Mouse (Mus musculus) granulocyte monocyte progenitor cell, adult 5-6 weeks (primary cell): ENCODE data around the gene Ankdd1a. TPM values are rescaled to one million over a fixed set of nuclear protein-coding genes. Genes with fewer than 3 reads are reported as not detected.
A peak's percentile ranks its signal among the peaks of the same experiment; 100 is the strongest.

ENCODE experiments used
- ATAC-seq: replicated peaks from 2 replicates; pipeline ENCODE4 v1.8.0; 2016; ENCODE audit warnings: mild to moderate bottlenecking, moderate TSS enrichment, inconsistent platforms; ENCODE audit not compliant: poor library complexity, severe bottlenecking
- total RNA-seq, 2 experiments: library from RNA; stranded (forward) in 1 of 2; stranded (reverse) in 1 of 2; fragments of 200-712, 200-1000 nt in 1 of 2; fragments of >200 nt in 1 of 2; fragmentation: Nextera tagmentation in 1 of 2; gene quantifications; 2 replicates each; pipeline ENCODE4 v1.2.3; 2014 to 2017

Ankdd1a gene
- total RNA-seq, 2 experiments from 2014 or later: not detected

- peak; percentile 53 for ATAC-seq
These were observed 25.8 kb upstream of the Ankdd1a start for GRCm38 (mm10) chr9:65545635-65546412.

- ATAC-seq: peak; percentile 63
These were observed 22.1 kb upstream of the Ankdd1a start for GRCm38 (mm10) chr9:65542111-65542524.

DNA sequence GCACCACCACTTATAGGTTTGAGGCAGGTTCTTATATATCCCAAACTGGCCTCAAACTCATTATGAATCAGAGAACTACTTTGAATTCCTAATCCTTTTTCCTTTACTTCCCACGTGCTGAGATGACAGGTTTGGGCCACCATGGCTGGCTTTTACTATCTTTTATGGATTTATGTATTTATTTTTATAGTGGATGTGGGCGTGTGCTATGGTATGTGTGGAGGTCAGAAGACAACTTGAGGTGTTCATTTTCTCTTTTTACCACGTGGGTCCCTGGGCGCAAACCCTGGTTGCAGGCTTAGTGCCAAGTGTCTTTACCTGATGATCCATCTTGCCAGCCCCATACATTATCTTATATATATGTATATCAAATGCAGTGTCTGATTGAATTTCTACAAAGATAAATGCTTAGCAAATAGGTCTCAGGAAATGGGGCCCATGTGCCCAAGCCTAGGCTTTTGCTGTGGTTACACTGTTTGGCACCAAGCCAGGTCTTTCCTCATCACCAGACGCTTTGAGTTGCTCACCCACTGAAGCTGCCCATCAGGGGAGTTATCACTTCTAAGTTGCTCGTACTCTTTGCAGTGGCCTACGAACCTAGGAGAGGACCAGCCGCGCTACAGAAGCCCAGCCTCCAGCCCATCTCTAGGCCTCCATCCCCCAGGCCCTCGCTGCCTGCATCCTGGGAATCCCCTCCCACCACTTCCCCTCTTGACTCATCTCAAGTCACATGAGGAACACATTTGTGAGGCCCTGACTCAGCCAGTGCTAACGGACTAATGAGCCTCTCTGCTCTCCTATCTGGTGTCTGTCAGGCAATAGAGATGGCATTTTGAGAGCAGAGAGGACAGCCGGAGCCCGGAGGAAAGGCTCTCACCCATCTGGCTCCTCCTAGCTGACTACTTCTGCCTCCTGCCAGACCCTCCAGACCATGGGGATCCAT is 21.4 kb upstream of the Ankdd1a start:
- ATAC-seq: peak; percentile 65

- ATAC-seq: no peak
These were observed 19.7 kb upstream of the Ankdd1a start for GRCm38 (mm10) chr9:65539697-65540096.

DNA sequence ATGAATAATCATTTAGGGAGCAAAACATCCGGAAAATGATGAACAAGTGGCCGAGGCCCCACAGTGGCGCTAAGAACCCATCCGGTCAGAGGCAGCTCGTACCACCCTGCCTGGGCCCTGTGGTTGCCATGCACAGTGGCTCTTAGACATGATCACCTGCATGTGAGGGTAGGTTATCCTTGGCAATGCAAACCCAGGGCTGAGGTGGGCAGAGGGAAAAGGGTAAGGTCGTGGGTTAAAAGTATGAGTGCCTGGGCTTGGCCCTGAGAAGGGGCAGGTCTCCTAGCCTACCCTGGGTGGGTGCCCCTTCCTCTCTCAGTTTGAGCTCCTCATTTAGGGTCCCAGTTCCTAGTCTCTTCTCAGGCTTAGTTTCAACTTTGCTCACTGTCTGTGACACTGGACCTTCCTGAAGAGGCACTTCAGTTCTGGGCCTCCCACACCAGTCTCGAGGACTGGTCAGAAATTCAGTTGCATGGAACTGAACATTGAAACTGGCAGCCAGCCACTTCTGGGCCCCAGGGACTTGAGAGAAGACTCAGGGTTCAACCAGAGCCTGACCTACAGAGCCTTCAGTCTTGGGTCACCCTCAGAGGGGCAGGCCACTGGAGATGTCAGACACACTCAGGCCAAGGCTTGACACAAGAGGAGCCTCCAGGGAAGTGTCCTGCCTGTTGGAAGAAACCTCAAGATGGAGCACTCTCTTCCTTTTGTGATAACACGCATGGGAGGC is 18.1 kb upstream of the Ankdd1a start:
- ATAC-seq: no peak

GRCm38 (mm10) chr9:65536491-65536890 is 16.5 kb upstream of the Ankdd1a start:
- no peak for ATAC-seq

- peak; percentile 75 for ATAC-seq
These were observed 15.9 kb upstream of the Ankdd1a start for GRCm38 (mm10) chr9:65535789-65536469.

GRCm38 (mm10) chr9:65535191-65535722 is 15.3 kb upstream of the Ankdd1a start:
- peak; percentile 71 for ATAC-seq

GRCm38 (mm10) chr9:65534111-65534510 is 14.1 kb upstream of the Ankdd1a start:
- ATAC-seq: no peak

GRCm38 (mm10) chr9:65532986-65533385 is 13.0 kb upstream of the Ankdd1a start:
- peak; percentile 16 for ATAC-seq

DNA sequence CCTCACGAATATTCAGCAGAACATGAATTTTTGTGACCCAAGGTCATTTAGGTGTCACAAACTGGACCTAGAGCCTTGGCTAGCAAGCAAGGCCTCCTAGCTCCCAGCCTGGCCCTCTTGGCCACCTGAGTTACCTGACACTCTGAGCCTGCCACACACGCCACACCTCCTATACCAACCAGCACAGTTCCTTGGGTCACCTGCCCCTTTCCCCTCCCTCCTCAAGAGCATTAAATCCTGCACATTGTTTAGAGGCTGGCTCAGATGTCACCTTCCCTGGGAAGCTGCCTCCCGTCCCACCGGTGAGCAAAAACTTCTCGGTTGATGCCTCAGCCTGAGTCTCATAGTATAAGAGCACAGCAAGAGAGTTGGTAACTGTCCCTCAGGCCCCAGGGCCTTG is 11.3 kb upstream of the Ankdd1a start:
- no peak for ATAC-seq

- no peak for ATAC-seq
These were observed 9.7 kb upstream of the Ankdd1a start for GRCm38 (mm10) chr9:65529659-65530058.

DNA sequence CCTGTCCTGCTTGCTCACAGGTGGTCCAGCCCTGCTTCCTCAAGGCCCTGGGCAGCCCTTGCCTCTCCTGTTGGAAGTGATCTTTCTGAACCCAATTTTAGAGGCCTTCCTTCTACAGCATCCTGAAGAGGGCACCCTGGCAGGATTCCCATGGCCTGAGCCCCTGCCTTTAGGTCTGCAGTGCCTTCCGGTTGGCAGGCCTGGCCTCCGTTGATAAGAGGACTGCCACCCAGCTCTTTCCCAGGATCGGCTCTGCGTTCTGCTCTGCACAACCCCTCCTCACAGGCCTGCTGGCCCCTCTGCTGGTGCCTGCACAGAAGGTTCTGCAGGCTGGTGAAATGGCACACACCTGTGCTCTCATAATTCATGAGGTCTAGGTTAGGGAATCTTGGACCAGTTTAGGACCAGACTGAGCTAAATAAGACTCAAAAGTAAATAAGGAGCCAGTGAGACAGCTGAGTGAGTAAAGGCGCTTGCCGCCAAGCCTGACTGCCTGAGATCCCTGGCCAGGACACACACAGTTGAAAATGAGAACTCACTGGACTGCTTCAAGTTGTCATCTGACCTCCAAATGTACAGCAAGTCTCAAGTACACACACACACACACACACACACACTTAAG is 8.5 kb upstream of the Ankdd1a start:
- ATAC-seq: no peak

DNA sequence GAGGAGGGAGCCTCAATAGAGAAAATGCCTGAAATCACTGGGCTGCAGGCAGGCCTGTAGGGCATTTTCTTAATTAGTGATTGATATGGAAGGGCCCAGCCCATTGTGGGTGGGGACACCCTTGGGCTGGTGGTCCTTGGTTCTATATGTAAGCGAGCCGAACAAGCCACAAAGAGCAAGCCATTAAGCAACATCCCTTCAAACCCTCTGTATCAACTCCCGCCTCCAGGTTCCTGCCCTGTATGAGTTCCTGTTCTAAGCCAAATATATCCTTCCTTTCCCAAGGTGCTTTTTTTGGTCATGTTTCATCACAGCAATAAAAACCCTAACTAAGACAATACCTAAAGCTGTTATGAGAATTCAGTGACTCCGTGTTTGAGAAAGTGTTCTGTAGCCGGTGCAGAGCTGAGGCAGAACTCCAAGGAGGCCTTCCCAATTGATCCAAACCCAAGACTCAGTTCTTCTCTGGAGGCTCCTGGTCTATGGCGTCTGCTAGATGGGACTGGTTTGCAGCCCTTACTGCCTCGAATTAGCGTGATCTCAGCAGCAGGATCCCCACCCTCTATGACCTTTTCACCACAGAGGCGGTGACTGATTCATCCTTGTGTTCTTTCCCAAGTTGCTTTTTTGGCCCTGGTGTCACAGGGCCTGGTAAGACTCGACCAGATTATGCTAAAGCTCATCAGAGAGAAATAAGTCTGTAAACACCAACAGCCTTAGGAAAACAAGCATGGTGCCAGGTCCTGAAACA is 5.6 kb upstream of the Ankdd1a start:
- peak; percentile 62 for ATAC-seq

- ATAC-seq: peak; percentile 90
These were observed 3.8 kb upstream of the Ankdd1a start for GRCm38 (mm10) chr9:65523611-65524364.

DNA sequence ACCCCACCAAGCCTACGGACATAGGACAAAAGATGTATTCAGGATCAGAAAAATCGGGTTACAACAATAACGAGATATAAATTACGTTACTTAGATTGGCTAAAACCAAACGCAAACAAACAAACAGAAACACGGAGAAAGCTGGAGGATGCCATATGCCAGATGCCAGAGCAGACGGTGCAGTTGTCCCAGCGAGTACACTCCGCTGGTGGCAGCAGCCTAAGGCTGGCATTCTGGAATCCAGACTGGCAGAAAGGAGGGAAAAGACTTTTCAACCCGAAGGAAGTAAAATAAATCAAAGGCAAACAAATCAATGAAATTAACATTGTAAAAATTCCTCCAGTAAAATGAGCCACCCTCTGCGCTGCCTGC is 498 bp upstream of the Ankdd1a start:
- ATAC-seq: no peak

GRCm38 (mm10) chr9:65514851-65515261 is 5.1 kb downstream of the Ankdd1a start:
- ATAC-seq: no peak

DNA sequence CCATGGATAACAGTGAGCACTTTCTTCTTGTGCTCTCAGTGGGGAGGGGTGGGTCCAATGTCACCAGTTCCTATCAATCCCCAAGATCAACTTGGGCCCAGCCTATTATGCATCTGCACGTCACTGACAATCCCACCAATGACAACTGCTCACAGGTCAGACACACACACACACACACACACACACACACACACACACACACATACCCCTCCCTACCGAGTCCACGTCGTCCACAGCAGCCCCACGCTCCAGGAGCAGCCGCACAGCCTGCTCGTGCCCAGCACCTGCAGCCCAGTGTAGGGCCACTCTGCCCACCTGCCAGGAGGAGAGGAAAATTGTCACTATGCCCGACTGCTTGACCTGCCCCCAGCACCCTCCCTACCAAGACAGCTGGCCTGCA is 5.6 kb downstream of the Ankdd1a start:
- no peak for ATAC-seq
